Mouse (Mus musculus): ENCODE measurements at regions not wholly inside any gene's neighbourhood (a gene's known extent, or its start where the extent isn't known, plus 50 kb on each side); places are given as distances from the start of the nearest gene placed in this dataset.

DNA sequence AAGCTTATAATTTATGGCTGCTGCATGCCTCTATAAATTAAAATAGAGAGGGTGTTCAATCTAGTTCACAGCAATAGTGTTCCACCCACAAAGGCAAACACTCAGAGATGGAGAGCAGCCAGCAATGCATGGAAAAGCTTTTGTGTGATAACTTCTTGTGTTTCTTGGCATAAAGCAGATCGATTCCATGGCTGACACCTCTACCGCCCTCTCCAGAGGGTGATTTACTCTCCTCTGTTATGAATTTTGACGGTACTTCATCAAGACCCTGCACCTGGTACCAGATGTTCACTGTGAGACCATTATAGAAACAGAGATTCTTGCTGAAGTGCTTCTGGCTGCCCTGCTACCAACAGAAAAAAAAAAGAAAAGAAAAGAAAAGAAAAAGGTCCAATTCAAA, 54.1 kb upstream of the Btc start:
- no peaks in the 10 kb centered on the region for H3K27me3 ChIP-seq (ENCODE audit: insufficient read depth, low read length)
- H3K9ac ChIP-seq (replicated peaks; ENCODE audit: low read length) = no peak overlapping the region
- DNase-seq (ENCODE audit: low spot score) = no peak
- H3K27ac ChIP-seq = no peak overlapping the region
- no peak overlapping the region for H3K4me2 ChIP-seq (ENCODE audit: low read depth, low read length)
- no peak for ATAC-seq
- H3K36me3 ChIP-seq (ENCODE audit: insufficient read depth, low read length) = no peaks in the 10 kb centered on the region
- TF ChIP-seq CTCF (IDR thresholded peaks at IDR 0.05; ENCODE audit: low read depth) = no peak
- 40% methylated on average over 3 of the region's 3 CpGs for WGBS
- no peak overlapping the region for H3K4me3 ChIP-seq (ENCODE audit: low read length)
- no peaks in the 10 kb centered on the region for H3K9me3 ChIP-seq (ENCODE audit: low read length)
- no peaks in the 10 kb centered on the region for H3K4me1 ChIP-seq (ENCODE audit: insufficient read depth, low read length)

DNA sequence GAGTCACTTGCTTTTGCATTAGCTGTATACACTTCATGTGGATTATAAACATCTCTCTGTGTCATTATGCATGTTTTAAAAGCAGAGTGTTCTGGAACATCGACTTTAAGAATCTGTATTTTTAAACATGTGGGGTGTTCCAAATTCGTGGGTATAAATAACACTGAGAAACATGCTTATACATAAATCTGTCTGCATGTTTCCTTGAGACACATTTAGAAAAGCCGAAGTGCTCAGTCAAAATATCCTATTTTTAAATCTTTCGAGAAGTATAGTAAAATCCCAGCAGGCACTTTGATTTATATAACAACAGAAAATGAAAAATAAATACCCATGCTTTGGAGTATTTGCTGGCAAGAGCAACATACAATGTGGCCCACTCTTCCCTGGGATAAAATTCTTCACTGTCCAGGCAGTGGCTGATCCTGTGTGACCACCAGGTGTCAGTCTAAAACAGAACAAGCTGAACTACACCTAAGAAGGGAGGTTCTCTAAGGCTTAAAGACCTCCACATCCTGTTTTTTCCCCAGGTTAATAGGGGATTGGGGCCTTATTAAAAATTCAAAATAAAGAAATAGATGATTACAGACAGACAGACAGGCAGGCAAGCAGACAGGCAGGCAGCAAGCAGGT, 52.4 kb upstream of the Parm1 start:
- no peaks in the 10 kb centered on the region for H3K36me3 ChIP-seq (ENCODE audit: insufficient read depth, low read length)
- DNase-seq (ENCODE audit: low spot score) (peak; percentile 83), ATAC-seq (peak; percentile 85)
- no peaks in the 10 kb centered on the region for H3K9me3 ChIP-seq (ENCODE audit: low read length)
- H3K27ac ChIP-seq = no peak overlapping the region
- no peak overlapping the region for H3K4me2 ChIP-seq (ENCODE audit: low read depth, low read length)
- TF ChIP-seq CTCF (IDR thresholded peaks at IDR 0.05; ENCODE audit: low read depth) = peak; percentile 82
- WGBS = 43% methylated on average over 4 of the region's 4 CpGs
- H3K4me1 ChIP-seq (ENCODE audit: insufficient read depth, low read length) = no peaks in the 10 kb centered on the region
- H3K4me3 ChIP-seq (ENCODE audit: low read length) = no peak overlapping the region
- no peaks in the 10 kb centered on the region for H3K27me3 ChIP-seq (ENCODE audit: insufficient read depth, low read length)
- H3K9ac ChIP-seq (replicated peaks; ENCODE audit: low read length) = no peak overlapping the region

All from hindbrain, postnatal 0 days (tissue).